Mouse (Mus musculus): Measurements from ENCODE around the gene Spem2.
"Not testable (repeated sequence)": the region's sequence is repeated elsewhere in the genome, so short reads cannot be mapped to it uniquely, and the experiment has no call there.

The Spem2 gene

DNA sequence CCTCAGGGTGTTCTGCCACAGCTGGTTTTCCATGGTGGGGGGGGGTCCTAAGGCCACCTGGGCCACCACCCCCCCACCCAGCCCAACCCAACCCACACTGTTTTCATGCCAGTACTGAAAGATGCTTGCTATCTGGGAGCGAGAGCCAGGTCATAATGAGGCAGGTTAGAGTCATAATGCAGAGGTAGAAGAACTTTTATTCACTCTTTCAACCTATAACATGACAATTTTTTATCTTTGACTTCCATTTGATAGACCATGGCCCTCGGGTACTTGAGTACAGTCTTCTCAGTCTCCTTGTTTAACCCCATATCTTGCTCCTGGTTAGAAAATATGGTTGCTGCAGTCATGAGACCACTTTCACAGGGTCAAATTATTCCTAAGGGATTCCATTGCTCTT lies at the start of gene Spem2:
Spem2 (minus strand) TSS at position 101 of the 400 bp plus-strand sequence.
- DNase-seq (ENCODE audit: low spot score in 2 of 2) = no peak

DNA sequence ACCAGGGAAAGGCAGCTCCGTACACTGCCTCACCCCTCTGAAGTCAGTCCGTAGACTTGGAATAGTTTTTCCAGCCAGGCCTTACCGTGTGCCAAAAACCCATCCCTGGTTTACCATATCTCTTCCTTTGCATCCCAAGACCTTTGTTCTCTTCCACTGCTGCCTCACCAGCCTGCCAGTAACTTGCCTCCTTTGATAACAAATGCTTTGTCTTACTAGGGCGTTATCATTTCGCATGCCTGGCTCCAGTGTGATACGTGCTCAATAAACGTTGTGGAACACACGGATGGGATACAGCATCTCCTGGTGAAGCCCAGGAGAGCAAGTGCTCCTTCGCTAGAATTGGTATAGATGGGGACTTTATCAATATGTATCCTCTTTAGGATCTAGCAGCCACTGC lies 49.1 kb upstream of the Spem2 start:
- DNase-seq (ENCODE audit: low spot score in 2 of 2) = no peak

DNA sequence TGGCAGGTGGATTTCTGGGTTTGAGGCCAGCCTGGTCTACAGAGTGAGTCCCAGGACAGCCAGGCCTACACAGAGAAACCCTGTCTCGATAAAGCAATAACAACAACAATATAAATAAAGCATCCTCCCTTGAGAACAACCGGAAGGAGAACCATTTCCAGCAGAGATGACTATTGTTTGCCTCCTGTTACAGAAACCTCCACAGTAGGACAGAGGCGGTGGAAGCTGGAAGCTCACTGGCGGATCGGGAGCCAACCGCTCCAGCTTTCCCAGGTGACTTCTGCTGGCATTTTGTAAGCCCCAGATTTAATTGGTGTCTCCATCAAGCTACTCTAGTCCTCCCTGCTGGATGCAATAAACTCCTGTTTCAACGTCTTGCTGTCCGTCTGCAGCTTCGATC lies 47.3 kb upstream of the Spem2 start:
- DNase-seq (ENCODE audit: low spot score in 2 of 2) = no peak

DNA sequence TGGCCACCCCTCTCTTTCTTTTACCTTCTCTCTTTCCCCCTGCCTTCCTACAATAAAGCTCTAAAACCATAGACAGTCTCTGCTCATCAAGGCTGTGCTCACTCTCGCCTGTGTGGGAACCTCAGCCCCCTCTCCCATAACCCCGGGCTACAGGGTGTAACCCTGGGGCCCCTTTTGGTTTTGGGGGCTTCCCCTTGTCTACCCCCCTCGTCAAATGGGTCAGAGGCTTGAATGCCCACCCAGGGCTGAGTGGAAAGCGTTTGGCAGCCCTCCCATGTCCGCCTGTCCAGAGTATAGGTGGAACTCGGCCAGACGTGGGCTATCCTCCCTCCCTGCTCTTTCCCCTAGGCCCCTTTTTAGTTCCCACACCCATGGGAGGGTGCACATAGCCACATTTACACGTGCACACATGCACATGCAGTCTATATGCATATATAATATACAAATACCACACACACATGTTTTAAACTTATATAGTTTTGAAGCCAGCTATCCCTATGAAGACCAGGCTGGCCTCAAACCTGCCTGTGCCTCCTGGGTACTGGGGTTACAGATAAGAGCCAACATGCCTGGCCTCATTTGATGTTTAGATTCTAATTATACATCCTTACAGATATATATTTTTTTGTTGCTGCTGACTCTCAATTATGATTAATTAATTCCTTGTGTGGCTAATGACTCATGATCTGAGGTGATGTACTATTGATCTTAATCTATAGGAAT lies 46.0 kb upstream of the Spem2 start:
- DNase-seq (ENCODE audit: low spot score in 2 of 2) = no peak

DNA sequence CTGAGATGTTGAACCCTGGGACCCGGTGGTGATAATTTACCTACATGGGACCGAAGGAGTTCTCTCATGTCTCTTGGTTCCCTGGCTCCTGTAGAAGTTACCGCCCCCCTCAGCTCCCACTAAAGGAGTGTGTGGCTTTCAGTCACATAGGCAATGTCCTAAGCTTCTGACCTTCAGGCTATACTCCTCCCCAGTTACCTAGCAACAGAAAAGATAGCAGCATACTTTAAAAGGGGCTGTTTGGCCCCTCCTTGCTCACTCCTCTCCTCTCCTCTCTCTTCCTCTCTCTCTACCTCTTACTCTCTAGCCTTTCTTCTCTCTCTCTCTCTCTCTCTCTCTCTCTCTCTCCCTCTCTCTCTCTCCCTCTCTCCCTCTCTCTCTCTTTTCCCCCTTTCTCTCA lies 45.5 kb upstream of the Spem2 start:
- not testable (repeated sequence) for DNase-seq (ENCODE audit: low spot score in 2 of 2)

DNA sequence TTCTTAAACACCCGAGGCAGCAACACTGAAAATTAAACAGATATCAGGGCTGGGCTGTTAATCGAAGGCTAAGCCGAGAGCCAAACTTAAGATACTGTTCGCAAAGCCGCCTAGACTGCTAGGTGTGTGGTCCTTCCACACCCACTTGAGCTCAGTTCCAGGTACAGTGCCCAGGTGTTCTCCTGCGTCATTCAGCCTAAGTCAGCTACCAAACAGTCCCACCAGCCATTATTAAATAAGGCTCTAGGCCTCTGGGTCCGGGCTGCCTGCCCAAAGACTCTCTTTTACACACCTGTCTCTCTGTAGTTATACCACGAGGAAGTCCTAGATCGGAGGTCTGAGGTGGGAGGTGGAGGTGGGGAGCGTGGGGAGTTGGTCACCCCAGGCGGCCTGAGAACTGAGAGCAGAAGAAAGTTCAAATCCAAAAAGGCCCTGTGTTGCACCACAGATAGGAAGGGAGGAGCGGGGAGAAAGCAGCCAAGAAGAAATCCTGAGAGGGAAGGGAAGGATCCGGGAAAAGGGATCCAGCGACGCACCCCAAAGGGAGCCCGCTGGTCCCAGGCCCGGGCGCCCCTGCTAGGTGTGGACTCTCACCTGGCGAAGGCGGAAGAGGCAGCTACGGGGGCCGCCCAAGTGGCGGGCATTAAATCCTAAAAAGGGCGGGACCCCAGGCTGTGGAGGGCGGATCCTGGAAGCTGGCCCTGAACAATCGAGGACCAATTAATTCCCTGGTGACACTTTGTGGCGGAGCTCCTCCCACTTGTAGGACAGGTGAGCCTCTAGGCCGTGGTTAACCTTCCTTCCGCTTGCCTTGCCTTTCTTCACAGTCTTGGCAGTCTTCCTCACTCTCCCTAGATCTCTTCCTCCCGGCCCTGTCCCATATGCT lies 40.1 kb upstream of the Spem2 start, which contains the start of gene Tnk1:
Tnk1 (minus strand) TSS at position 618 of the 886 bp plus-strand sequence.
- DNase-seq (ENCODE audit: low spot score in 2 of 2) = no peak

DNA sequence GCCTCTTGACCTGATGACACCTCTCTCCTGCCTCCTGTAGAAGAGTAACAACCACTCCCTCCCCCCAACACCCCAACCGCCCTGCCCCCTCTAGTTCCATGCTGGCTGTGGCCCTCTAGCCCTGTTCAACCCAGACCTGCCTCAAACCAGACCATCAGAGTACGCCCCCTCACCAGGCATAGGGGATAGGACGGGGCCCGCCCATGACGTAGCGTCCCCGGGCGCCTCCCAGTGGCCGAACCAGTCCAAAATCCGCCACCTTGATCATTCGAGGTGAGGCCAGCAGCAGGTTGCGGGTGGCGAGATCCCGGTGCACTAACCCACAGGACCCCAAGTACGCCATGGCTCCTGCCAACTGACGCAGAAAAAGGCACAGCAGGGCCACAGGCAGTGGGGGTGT lies 37.1 kb upstream of the Spem2 start:
- DNase-seq (ENCODE audit: low spot score in 2 of 2) = peak; percentile 44 to 65

DNA sequence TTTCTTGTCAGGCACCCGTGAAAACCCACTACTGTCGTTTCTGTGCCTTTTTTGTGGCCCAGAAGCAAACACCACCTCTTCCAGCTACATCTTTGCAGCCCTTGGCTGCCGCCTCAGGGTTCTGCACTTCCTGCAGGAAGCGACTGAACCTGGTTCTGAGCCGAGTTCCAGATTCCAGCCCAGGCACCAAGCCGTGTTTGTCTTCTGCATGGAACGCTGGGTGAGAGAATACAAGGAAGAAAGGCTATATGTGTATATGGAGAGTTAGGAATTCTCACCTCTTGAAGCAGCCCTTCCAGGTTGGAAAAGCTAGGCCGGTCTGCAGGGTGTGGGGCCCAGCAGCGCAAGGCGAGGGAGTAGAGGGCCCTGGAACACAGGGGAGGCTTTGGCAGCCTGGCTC lies 36.4 kb upstream of the Spem2 start:
- DNase-seq (ENCODE audit: low spot score in 2 of 2) = no peak

DNA sequence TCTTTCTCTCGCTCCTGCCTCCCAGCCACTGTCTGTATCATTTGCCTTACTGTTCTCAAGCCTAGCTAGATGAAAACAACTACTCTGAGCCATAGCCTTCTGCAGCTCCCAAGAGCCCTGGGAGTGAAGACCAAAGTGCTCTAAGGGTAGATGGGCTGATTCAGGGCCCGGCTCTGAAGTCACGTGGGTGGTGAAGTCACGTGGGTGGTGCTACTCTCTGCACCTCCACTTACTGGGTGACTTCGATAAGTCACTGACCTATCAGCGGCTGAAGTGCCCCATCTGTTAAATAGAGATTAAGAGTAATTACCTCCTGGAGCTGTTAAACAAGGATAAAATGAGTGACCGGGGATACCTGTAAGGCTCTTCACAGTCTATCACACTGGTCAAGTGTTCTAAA lies 35.7 kb upstream of the Spem2 start:
- DNase-seq (ENCODE audit: low spot score in 2 of 2) = no peak

DNA sequence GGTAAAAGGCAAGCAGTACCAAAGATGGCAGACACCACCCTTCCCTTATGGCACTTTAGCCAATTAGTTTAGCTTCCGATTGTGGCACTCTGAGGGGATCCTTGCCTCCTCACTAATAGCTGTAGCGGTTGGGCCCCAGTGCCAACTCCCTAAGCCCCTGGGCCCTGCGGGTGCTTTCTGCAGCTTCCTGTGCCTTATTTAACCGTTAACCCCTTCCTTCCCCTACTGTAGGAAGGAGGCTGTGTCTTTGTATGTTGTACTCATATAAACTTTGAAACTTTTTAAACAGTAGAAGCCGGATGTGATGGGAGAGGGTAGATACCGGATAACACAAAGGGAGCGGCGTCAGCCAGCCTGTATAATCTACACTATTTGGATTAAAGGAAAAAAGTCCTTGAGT lies 32.5 kb upstream of the Spem2 start:
- DNase-seq (ENCODE audit: low spot score in 2 of 2) = no peak

DNA sequence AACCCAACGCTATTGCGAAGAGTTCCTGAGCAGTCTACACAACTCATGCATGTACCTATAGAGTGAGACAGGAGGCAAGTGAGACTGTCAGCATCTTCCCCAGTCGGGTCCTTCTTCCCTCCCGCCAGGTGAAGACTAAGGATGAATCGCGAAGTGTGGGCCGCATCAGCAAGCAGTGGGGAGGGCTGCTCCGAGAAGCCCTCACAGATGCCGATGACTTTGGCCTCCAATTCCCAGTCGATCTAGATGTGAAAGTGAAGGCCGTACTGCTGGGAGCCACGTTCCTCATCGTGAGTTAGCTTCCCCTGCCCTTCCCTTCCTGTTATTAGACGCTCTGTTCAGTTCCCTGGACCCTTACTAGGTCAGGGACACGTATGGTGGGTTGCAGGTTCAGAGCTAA lies 31.6 kb upstream of the Spem2 start:
- no peak for DNase-seq (ENCODE audit: low spot score in 2 of 2)

DNA sequence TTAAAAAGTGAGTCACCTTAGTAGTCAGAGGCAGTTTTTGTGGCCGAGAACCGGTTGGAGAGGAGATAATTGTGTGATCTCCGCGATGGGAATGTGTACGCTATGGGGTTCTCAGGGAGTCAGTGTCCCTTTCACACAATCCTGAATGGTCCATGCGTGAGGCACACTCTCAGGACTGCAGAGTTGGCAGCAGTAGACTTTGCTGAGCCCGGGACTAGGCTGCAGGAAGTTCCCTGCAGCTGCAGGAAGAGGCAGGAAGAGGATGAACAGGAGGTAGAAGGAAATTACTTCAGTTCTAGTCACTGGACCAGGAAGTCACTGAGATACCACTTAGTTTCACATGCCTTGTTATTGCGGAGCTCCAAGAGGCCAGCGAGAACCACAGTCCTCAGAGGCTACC lies 30.9 kb upstream of the Spem2 start:
- no peak for DNase-seq (ENCODE audit: low spot score in 2 of 2)

DNA sequence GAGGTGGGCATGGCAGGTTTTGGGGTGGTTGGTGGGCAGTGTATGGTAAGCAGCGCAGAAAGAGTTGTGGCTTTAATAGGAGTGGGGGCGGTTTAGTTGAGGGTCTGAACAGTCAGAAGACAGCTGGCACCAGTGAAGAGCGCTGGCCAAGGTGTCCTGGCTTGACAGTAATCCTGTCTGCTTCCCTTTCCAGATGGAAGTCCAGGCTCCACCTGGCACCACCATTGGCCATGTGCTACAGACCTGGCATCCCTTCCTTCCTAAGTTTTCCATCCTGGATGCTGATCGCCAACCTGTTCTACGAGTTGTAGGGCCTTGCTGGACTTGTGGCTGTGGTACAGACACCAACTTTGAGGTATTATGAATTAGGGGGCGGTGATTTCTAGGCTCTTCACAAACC lies 29.8 kb upstream of the Spem2 start:
- no peak for DNase-seq (ENCODE audit: low spot score in 2 of 2)

DNA sequence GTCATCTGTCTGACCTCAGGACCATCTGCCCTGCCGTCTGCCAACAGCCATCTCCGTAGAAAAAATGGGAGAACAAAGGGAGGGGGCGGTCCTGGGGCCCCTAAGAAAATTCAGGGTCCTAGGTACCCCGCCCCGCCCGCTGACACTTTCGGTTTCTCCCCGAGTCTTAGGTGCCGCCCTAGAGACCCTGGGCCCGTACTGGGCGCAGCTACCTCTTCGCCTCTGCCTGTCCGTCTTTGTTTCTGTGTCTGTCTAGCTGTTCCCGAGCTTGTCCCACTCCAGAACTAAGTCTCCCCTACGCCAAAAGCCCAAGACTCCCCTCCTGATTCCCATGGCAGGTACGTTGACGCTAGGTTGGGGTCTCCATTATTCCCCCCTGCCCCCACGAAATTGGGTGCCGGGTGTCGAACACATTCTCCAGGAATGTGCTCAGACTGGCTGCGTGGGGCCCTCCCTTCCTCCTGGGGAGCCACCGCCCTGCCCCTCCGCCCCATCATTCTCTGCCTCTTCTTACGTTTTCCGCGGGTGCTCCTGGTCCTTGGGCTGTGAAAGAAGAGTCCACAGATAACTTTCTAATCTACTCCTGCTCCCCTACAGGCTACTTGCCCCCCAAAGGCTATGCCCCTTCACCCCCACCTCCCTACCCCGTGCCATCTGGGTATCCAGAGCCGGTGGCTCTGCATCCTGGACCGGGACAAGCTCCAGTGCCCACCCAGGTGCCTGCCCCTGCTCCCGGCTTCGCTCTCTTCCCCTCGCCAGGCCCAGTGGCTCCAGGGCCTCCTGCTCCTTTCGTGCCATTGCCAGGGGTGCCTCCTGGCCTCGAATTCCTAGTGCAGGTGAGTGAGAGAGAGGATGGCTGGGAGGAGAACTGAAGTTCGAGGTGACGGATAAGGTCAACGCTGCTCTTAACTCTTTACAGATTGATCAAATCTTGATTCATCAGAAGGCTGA lies 28.7 kb upstream of the Spem2 start:
- no peak for DNase-seq (ENCODE audit: low spot score in 2 of 2)

DNA sequence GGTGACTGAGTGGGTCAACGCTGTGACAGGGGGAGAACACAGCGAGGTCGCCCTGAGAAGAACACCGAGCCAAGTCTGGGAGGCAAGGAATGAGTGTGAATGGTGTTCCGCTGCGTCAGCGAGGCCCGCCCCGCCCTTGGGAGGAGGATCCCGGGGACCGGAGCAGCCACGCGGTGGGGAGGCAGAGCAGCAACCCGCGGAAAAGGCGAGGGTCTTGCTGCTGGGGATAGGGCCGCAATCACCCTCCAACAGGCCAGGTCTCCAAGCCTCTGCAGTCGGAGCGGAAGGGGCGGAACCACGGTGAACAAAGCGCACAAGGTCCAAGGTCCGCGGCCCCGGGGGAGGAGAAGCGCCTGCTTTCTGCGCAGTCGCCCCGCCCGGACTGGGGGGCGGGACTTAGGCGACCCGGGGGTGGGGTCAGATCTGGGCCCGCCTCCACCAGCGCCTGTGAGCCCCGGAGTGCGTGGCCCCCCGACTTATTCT lies 28.0 kb upstream of the Spem2 start, which contains the start of gene Plscr3:
Plscr3 (plus strand) TSS at position 179 of the 483 bp plus-strand sequence.
- DNase-seq (ENCODE audit: low spot score in 2 of 2) = peak; percentile 82 to 85

DNA sequence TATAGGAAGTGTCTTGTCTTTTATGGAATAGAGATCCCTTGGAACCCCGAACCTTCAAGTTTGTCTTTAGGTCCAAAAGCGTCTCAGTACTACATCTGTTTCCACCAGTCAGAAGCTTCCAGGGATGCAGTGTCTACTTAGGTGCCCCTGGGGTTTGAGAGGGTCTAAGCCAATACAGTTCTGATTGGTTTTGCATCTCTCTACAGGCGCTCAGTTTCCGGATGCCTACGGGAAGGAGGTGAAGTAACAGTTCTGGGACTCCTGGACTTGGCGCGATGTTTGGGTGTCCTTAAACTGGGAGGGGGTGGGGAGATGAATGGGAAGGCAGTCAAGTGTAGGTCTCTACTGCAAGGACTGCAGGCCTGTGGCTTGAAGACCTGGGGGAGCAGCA lies 20.4 kb upstream of the Spem2 start:
- DNase-seq (ENCODE audit: low spot score in 2 of 2) = no peak

DNA sequence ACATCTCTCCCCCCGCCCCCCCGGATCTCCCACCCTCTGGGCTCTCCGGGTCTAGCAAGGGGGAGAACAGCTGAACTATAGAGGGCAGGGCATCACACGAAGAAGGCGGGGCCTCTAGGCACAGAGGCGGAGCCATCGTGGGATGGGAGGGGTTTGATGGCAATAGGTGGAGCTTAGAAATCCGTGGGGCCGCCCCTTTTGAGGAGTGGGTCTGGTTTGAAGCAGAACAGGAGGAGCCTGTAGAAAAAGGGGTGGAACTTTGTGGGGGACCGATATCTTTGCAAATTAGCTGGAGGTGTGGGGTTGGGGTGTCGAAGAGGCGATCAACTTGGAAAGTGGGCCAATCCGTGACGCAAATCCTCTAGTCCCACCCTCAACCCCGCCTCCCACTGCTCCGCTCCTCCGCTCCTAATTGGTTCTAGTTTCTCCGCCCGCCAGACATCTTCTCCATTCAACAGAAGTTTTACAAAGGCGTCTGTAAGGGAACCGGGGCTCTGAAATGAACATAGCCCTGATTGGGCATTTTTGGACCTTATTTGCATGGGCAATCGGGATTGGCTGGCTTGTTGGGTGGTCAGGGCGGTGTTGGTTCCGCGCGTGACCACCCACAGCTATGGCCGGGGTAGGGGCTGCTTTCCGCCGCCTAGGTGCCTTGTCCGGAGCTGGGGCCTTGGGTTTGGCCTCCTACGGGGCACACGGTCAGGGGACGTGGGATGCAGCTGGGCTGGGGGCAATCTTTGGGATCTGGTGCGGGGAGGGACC lies 19.9 kb upstream of the Spem2 start, which contains the start of gene Tmem256:
Tmem256 (plus strand) TSS at position 563 of the 762 bp plus-strand sequence.
- peak; percentile 94 for DNase-seq (ENCODE audit: low spot score in 2 of 2)

DNA sequence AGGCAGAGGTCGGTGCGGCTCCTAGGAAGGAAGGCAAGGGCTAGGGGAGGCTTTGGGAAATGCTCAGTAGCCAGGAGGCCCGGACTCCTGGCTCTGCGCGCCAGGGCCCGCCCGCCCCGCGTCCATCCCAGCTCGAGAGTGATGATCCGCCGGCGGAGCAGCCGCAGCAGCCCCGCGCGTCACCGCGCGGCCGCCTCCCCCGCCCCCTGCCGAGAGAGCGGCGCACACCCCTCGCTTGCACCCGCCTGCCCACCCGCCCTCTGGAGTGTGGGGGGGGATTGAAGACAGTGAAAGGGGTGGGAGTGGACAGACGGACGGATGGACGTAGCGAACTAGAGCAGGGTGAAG lies 19.3 kb upstream of the Spem2 start, which contains the start of gene Nlgn2:
Nlgn2 (minus strand) TSS at position 181 of the 348 bp plus-strand sequence.
- DNase-seq (ENCODE audit: low spot score in 2 of 2) = no peak

DNA sequence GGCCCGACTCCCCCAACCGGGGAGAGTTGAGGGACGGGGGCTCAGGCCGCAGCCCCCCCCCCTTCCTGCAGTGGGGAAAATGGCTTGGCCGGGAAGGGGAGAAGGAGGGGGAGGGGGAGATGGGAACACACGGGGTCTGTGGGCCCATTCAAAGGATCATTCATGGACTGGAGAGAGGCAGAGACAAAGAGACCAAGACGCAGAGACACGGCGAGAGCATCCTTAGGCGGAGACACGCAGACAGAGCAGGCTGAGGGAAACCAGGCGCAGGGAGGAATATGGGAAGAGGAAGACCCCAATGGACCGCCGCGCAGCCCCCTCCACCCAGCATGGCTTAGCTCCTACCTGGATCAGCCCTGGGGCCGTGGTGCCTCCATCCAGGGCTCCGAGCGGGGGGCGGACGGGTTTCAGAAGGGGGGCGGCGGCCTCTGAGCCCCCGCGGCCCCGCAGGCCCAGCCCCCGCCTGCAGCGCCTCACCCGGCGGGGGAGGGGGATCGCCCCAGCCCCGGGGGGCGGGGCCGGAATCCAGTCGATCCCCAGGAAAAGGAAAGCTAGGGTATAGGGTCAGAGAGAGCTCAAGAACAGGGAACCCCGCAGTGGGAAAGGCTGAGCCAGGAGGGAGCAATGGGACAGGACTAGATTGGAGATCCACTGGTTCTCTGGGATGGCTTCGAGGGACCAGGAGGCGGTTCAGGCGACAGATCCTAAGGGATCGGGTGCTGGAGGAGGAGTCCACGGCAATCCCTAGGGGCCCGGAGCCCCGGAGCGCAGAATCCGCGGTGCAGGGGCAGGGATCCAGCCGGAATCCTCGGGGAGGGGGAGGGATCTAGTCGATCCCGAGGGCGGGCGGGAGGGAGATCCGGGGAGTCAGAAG lies 18.7 kb upstream of the Spem2 start:
- DNase-seq (ENCODE audit: low spot score in 2 of 2) = no peak

DNA sequence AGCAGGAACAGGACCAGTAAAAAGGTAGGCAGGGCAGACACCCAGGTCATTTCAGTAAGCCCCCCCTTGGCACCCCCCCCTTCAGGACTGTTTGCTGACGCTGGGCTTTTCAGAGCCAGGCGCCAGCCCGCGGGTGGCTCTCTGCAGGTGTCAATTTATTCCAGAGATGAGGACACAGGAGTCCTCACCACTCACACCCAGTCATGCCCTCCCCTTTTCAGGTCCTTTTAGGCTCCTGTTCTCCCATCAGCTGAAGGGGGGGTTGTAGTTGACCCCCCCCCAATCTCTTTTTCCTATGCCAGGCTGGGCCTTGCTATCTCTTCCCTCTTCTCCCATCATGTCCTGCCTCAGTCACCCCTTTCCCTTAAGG lies 17.7 kb upstream of the Spem2 start:
- no peak for DNase-seq (ENCODE audit: low spot score in 2 of 2)
